Mouse (Mus musculus) olfactory bulb, adult 2 months (tissue): ENCODE measurements around the gene Tm9sf2. TPM values are rescaled to one million over a fixed set of nuclear protein-coding genes. Genes with fewer than 3 reads are reported as not detected.

ENCODE experiments used
- H3K27ac ChIP-seq: fragments of 200-500 bp; 2 replicates; pipeline ENCODE4 v1.5.1; 2012; ENCODE audit warnings: low read depth, low read length; ENCODE audit not compliant: insufficient read depth
- H3K4me1 ChIP-seq: fragments of 200-500 bp; 2 replicates; pipeline ENCODE4 v1.6.1; 2012; ENCODE audit warnings: low read length; ENCODE audit not compliant: control insufficient read depth, insufficient read depth
- H3K4me3 ChIP-seq: fragments of 200-500 bp; 2 replicates; pipeline ENCODE4 v1.5.1; 2012; ENCODE audit warnings: mild to moderate bottlenecking, low read depth, low read length, moderate library complexity; ENCODE audit not compliant: insufficient read depth
- CTCF ChIP-seq: fragments of 200-500 bp; IDR thresholded peaks from 2 replicates; pipeline ENCODE4 v1.5.1; 2012; ENCODE audit warnings: low read depth, mild to moderate bottlenecking, low read length, moderate library complexity; ENCODE audit not compliant: insufficient read depth
- POLR2A ChIP-seq: fragments of 200-500 bp; IDR thresholded peaks from 2 replicates; pipeline ENCODE4 v1.6.1; 2012; ENCODE audit warnings: mild to moderate bottlenecking, low read depth, low read length, moderate library complexity; ENCODE audit not compliant: insufficient read depth
- WGBS: fragments of 180-500 bp; shearing (Covaris S2); methylation state at CpG from one replicate; pipeline ENCODE4 v1.1.7; 2018; 5-methylcytosine and 5-hydroxymethylcytosine counted together
- polyA plus RNA-seq: library from polyadenylated mRNA; stranded (reverse); fragments of >200 nt; gene quantifications from 2 replicates; pipeline ENCODE4 v1.2.4, GENCODE M21; 2012; ENCODE audit warnings: low replicate concordance; ENCODE audit not compliant: missing spikeins, insufficient read depth, insufficient read length

The Tm9sf2 gene
- polyA plus RNA-seq, 1 experiment = not detected

DNA sequence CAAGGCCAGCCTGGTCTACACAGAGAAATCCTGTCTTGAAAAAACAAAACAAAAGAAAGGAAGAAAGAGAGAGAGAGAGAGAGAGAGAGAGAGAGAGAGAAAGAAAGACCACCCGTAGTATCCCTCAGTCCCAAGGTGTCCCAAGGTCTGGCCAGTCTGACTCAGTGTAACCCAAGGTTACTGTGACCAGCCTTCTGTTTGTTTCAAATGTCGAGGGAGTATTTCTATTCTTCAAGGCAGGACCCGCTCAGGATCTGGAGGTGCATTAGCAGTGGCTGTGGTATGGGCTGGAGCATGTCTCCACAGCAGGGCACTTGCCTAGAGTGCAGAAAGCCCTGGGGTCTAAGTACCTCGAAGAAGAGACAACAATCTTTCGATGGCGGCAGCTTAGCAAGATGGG is 90.0 kb downstream of the Tm9sf2 start:
- H3K4me1 ChIP-seq = no peaks in the 10 kb centered on the region
- no peak for TF ChIP-seq CTCF
- TF ChIP-seq POLR2A = no peak
- H3K27ac ChIP-seq = no peak overlapping the region
- no peak overlapping the region for H3K4me3 ChIP-seq
- WGBS = 92% methylated on average over 6 of the region's 6 CpGs

DNA sequence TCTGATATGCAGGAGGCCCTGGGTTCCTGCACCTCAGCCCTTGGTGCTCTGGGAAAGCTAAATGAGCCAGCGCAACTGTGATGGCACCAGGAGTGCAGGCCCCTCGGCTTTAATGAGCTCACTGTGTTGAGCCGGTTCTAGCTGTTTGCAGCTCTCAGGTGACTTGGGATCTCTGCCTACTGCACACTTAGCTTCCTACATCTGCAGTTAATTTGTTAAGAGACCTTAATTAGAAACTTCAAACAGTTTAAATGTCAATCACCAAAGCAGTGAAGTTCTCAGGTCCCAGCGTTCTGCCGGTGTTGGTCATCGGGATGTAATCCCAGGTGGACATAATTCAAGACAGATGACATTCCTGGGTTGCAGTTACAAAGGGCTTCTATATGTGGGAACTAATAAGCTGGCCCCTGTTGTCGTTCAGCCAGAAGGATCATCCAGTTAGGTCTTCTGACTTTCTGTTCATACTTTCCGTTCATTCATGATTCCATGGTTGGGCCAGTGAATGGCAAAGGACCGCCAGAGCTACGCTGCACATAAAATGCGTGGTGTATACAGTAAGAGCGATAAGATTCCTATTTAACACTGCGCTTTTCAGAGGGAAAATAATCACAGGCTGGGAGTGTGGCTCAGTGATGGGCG is 93.5 kb downstream of the Tm9sf2 start:
- no peak overlapping the region for H3K27ac ChIP-seq
- WGBS = 83% methylated on average over 14 of the region's 14 CpGs
- no peaks in the 10 kb centered on the region for H3K4me1 ChIP-seq
- TF ChIP-seq CTCF = no peak
- no peak for TF ChIP-seq POLR2A
- no peak overlapping the region for H3K4me3 ChIP-seq

DNA sequence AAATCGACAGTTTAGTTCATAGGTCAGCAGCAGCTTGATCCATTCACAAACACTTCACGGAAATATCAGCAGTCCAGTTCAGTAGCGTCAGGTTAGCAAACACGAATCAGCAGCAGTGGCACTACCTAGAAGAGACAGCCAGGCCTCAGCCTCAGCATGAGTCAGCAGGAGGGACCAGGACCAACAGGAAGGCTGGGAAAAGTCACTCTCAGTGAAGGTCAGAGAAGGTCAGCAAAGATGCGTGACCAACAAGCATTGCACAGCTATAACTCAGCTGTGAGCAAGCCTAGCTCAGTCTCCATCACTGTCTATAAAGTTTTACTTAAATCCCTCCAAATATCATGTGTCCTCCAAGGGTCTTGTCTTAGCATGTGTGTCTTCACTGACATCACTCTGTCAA is 102.3 kb downstream of the Tm9sf2 start:
- 94% methylated on average over 5 of the region's 5 CpGs for WGBS
- no peak overlapping the region for H3K27ac ChIP-seq
- TF ChIP-seq CTCF (no peak), POLR2A (no peak)
- H3K4me1 ChIP-seq = no peaks in the 10 kb centered on the region
- no peak overlapping the region for H3K4me3 ChIP-seq

Other genes starting within 250 kb of the Tm9sf2 start
- not detected in 2 replicates for gene Ubac2, start 228.4 kb upstream of the Tm9sf2 start, polyA plus RNA-seq
- not detected in 2 replicates for gene Gpr18, start 191.3 kb upstream of the Tm9sf2 start, polyA plus RNA-seq
- not detected in 2 replicates for gene Gpr183, start 141.8 kb upstream of the Tm9sf2 start, polyA plus RNA-seq
- not detected in 2 replicates for gene Timm8a2, start 72.4 kb upstream of the Tm9sf2 start, polyA plus RNA-seq
- gene Clybl, start 74.7 kb downstream of the Tm9sf2 start, polyA plus RNA-seq = not detected in 2 replicates